Mouse (Mus musculus) intestine, postnatal 0 days (tissue): ENCODE measurements around the gene Vps33b. TPM values are rescaled to one million over a fixed set of nuclear protein-coding genes. Genes with fewer than 3 reads are reported as not detected.

Source experiments
- ATAC-seq: fragments of 200-750 bp; cut with Nextera tagmentation; 2 replicates; pipeline ENCODE4 v1.8.0; 2017; ENCODE audit warnings: mild to moderate bottlenecking, moderate TSS enrichment, moderate library complexity
- H3K27ac ChIP-seq: fragments of 300-500 bp; sonication (generic); 2 replicates; pipeline ENCODE4 v1.5.1; 2014; ENCODE audit warnings: mild to moderate bottlenecking, low read depth, low read length, moderate library complexity
- H3K27me3 ChIP-seq: fragments of 300-500 bp; sonication (generic); replicated peaks from 2 replicates; pipeline ENCODE4 v1.6.1; 2014; ENCODE audit warnings: low read length, mixed read lengths; ENCODE audit not compliant: control insufficient read depth, insufficient read depth
- H3K36me3 ChIP-seq: fragments of 300-500 bp; sonication (generic); 2 replicates; pipeline ENCODE4 v1.6.1; 2014; ENCODE audit warnings: mild to moderate bottlenecking, moderate library complexity; ENCODE audit not compliant: control insufficient read depth, insufficient read depth
- H3K4me1 ChIP-seq: fragments of 300-500 bp; sonication (generic); replicated peaks from 2 replicates; pipeline ENCODE4 v1.6.1; 2014; ENCODE audit warnings: antibody characterized with exemption, low read length, mixed read lengths; ENCODE audit not compliant: control insufficient read depth, insufficient read depth
- H3K4me2 ChIP-seq: fragments of 300-500 bp; sonication (generic); replicated peaks from 2 replicates; pipeline ENCODE4 v1.6.1; 2014; ENCODE audit warnings: low read depth, mild to moderate bottlenecking, moderate library complexity
- H3K4me3 ChIP-seq: fragments of 300-500 bp; sonication (generic); 2 replicates; pipeline ENCODE4 v1.5.1; 2014; ENCODE audit warnings: low read depth, low read length
- H3K9ac ChIP-seq: fragments of 300-500 bp; sonication (generic); 2 replicates; pipeline ENCODE4 v1.6.1; 2014; ENCODE audit warnings: mild to moderate bottlenecking, low read depth, low read length
- H3K9me3 ChIP-seq: fragments of 300-500 bp; sonication (generic); 2 replicates; pipeline ENCODE4 v1.6.1; 2016; ENCODE audit warnings: mixed run types; ENCODE audit not compliant: control insufficient read depth
- CTCF ChIP-seq: sonication (generic); IDR thresholded peaks from 2 replicates; pipeline ENCODE4 v1.5.1; 2016; ENCODE audit warnings: low read depth, mild to moderate bottlenecking, control low read depth, antibody characterized with exemption, moderate library complexity
- WGBS: fragments of 180-500 bp; shearing (Covaris S2); extraction: QIAGEN DNeasy Blood & Tissue Kit; methylation state at CpG from one replicate; pipeline ENCODE4 v1.1.7; 2014; 5-methylcytosine and 5-hydroxymethylcytosine counted together
- polyA plus RNA-seq: library from polyadenylated mRNA; unstranded; fragments of >200 nt; fragmentation: Nextera tagmentation; extraction: Ambion mirVana; gene quantifications from 2 replicates; pipeline ENCODE4 v1.2.1, GENCODE M21; 2015

The Vps33b gene
- polyA plus RNA-seq, 1 experiment from 2014 or later, result 12.9 TPM

DNA sequence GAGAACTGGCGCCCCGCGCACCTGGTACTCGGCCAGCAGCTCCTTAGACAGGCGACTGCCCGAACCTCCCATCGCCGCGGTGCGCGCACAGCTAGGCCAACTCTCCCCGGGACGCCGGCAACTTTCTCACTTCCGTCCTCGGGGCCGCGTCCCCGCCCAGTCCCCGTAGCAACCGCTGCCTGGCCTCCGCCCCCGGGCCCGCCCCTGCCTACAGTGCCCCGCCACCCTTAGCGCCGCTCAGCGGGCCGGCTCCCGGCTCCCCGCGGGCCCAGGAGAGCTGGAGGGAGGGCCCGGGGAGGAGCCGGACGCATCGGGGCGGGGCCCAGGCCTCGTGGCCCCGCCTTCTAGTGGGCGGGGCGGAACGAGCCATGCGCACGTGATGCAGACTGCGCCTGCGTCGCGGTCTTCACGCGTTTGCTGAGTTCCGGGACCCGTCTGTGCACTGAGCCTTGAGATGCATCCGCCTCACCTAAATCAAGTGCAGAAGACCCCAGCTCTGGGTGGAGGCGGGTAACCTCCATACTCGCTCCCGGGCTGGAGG lies 36.9 kb upstream of the Vps33b start, which contains the start of the genes Cib1 and Gdpgp1:
Gene Cib1 (minus strand): TSS at position 325 of the 541 bp plus-strand sequence.
Gene Gdpgp1 (plus strand): TSS at position 377 of the 541 bp plus-strand sequence.
- ATAC-seq, result peak; percentile 96
- TF ChIP-seq CTCF, result peak; percentile 18
- H3K9ac ChIP-seq, result peak within 1 kb of the TSS; percentile 79
- peaks cover 13% of the 10 kb centered on the region for H3K36me3 ChIP-seq
- peak within 1 kb of the TSS; percentile 88 for H3K4me2 ChIP-seq
- H3K4me3 ChIP-seq, result peak within 1 kb of the TSS; percentile 71
- no peaks in the 10 kb centered on the region for H3K27me3 ChIP-seq
- peak within 1 kb of the TSS; percentile 98 for H3K27ac ChIP-seq
- WGBS, result under 1% methylated on average over 55 of the region's 56 CpGs
- H3K4me1 ChIP-seq, result 0 out of 2 replicates have a peak, but pooled peaks cover 4% of the 10 kb centered on the region
- no peaks in the 10 kb centered on the region for H3K9me3 ChIP-seq

DNA sequence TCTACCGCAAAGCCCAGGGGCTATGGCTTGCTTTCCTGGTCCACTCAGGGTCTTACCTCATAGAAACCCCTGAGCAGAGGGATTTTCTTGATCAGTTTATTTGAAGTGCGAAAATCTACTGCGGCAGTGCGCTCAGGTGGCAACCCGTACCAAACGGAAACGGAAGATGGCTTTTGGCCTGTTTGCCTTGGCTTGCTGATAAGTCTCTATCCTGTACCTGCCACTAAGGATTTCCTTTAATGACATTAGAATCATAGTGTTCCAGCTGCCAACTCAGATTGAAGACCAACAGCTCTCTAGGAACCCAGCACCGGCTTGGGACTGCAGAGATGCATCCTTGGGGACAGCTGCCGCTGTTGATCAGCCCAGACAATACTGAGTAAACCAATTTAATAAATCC lies 35.6 kb upstream of the Vps33b start:
- H3K4me1 ChIP-seq, result 0 out of 2 replicates have a peak, but pooled peaks cover 4% of the 10 kb centered on the region
- TF ChIP-seq CTCF, result no peak
- H3K4me2 ChIP-seq, result peak overlapping the region; percentile 88
- H3K36me3 ChIP-seq, result peaks cover 9% of the 10 kb centered on the region
- ATAC-seq, result no peak
- peak overlapping the region; percentile 72; the same call in 1 of the 2 replicates for H3K9ac ChIP-seq
- WGBS, result 49% methylated on average over 9 of the region's 9 CpGs
- H3K27ac ChIP-seq, result no peak overlapping the region
- H3K4me3 ChIP-seq, result peak overlapping the region; percentile 71
- H3K9me3 ChIP-seq, result no peaks in the 10 kb centered on the region
- H3K27me3 ChIP-seq, result no peaks in the 10 kb centered on the region

DNA sequence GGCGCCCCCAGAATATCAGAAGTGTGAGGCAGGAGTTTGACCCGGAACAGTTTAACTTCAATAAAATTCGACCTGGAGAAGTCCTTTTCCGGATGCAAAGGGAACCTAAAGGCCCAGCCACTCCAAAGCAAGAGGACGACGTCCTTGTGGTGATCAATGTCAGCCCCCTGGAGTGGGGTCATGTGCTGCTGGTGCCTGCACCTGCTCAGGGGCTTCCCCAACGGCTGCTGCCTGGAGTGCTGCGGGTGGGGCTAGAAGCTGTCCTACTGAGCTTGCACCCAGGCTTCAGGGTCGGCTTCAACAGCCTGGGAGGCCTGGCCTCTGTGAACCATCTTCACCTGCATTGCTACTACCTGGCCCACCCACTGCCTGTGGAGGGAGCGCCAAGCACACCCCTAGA lies 30.9 kb upstream of the Vps33b start:
- H3K4me2 ChIP-seq, result no peak overlapping the region
- 86% methylated on average over 10 of the region's 10 CpGs for WGBS
- no peak overlapping the region for H3K4me3 ChIP-seq
- peaks cover 27% of the 10 kb centered on the region for H3K36me3 ChIP-seq
- H3K4me1 ChIP-seq, result 0 out of 2 replicates have a peak, but pooled peaks cover 4% of the 10 kb centered on the region
- H3K9me3 ChIP-seq, result no peaks in the 10 kb centered on the region
- no peak overlapping the region for H3K9ac ChIP-seq
- no peak for TF ChIP-seq CTCF
- no peaks in the 10 kb centered on the region for H3K27me3 ChIP-seq
- no peak overlapping the region for H3K27ac ChIP-seq
- ATAC-seq, result no peak

DNA sequence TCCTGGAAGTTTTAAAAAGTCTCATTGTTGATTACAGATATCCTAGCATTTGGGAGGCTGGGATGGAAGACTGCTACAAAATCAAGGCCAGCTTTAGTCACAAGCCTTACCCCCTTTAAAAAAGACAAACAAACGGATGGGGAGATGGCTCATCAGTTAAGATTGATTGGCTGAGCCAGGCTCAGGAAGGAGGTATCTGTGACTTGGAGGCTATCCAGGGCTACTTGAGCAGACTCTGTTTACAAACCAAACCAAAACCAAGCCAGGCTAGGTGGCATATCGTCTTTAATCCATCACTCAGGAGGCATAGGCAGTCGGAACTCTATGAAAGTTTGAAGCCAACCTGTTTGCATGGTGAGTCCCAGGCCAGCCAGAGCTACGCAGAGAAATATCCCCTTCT lies 27.8 kb upstream of the Vps33b start:
- peak overlapping the region; percentile 7; the same call in 1 of the 2 replicates for H3K9ac ChIP-seq
- 0 out of 2 replicates have a peak overlapping the region, but pooled peaks have one; percentile 42 for H3K27ac ChIP-seq
- ATAC-seq, result no peak
- H3K36me3 ChIP-seq, result peaks cover 27% of the 10 kb centered on the region
- 59% methylated on average over 4 of the region's 4 CpGs for WGBS
- H3K4me3 ChIP-seq, result no peak overlapping the region
- no peak overlapping the region for H3K4me2 ChIP-seq
- H3K27me3 ChIP-seq, result no peaks in the 10 kb centered on the region
- no peak for TF ChIP-seq CTCF
- no peaks in the 10 kb centered on the region for H3K9me3 ChIP-seq
- H3K4me1 ChIP-seq, result no peaks in the 10 kb centered on the region

DNA sequence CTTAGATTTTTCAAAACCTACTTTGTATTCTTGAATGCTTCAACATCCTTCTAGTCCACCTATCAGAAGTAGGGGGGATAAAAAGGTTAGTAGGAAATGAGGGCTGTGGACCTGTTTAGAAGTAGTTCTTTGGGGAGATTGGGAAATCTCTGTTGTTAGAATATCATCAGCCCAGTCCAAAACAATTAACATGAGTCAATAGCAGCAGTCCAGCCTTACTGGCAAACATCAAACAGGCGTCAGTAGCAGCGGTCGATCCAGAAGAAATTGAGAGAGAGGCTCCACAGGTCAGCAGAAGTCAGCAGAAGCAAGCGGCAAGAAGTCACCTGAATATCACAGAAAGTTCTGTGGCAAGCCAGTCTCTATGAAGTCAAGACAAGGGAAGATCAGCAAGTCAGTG lies 24.6 kb upstream of the Vps33b start:
- Histone ChIP-seq H3K4me2 (no peak overlapping the region), H3K9ac (no peak overlapping the region), H3K4me1 (no peaks in the 10 kb centered on the region), H3K4me3 (no peak overlapping the region), H3K9me3 (no peaks in the 10 kb centered on the region), H3K27ac (no peak overlapping the region), H3K27me3 (no peaks in the 10 kb centered on the region), H3K36me3 (peaks cover 8% of the 10 kb centered on the region; the same call in 1 of the 2 replicates)
- no peak for ATAC-seq
- WGBS, result 91% methylated on average over 4 of the region's 4 CpGs
- TF ChIP-seq CTCF, result no peak

DNA sequence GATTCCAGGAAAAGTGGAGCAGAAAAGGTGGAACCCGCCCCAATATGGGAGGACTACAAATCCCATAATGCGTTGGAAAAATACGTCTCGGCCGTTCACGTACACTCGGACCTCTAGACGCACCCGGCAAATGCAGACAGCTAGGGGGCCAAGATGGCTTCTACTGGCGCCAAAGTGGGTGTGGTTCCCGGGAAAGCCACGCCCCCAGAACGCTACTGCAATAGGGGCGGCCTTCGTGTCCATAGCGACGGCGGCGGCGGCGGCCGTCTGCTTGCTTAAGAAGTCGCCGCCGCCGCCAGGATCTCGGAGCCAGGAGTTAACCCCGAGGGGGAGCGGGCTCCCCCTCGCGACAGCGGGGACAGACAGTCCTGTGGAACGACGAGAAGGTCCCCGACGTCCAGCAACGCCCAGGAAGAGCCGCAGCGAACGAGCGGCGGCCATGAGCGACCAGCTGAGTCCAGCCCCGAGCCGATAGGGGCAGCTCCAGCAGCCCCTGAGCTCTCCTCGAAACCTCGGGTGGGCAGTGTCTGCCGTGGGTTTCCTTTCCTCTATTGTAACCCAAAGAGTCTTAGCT lies 23.2 kb upstream of the Vps33b start, which contains the start of gene Ttll13:
Gene Ttll13 (plus strand): TSS at position 229 of the 574 bp plus-strand sequence.
- ATAC-seq, result peak; percentile 96
- no peaks in the 10 kb centered on the region for H3K36me3 ChIP-seq
- whole genome bisulfite sequencing, result 0% methylated on average over 48 of the region's 48 CpGs
- H3K4me2 ChIP-seq, result peak within 1 kb of the TSS; percentile 60
- peak within 1 kb of the TSS; percentile 46 for H3K9ac ChIP-seq
- H3K4me3 ChIP-seq, result peak within 1 kb of the TSS; percentile 51
- H3K27ac ChIP-seq, result peak within 1 kb of the TSS; percentile 10; the same call in 1 of the 2 replicates
- H3K27me3 ChIP-seq, result no peaks in the 10 kb centered on the region
- no peaks in the 10 kb centered on the region for H3K9me3 ChIP-seq
- TF ChIP-seq CTCF, result peak; percentile 74
- no peaks in the 10 kb centered on the region for H3K4me1 ChIP-seq
